Mouse (Mus musculus) embryo, embryonic 10.5 days (tissue): ENCODE measurements at regions not wholly inside any gene's neighbourhood (a gene's known extent, or its start where the extent isn't known, plus 50 kb on each side); places are given as distances from the start of the nearest gene placed in this dataset.
A peak's percentile ranks its signal among the peaks of the same experiment; 100 is the strongest.

Experiments used
- DNase-seq: peaks from one replicate; pipeline ENCODE4 v3.0.0-alpha.2; 2015; ENCODE audit warnings: low spot score

DNA sequence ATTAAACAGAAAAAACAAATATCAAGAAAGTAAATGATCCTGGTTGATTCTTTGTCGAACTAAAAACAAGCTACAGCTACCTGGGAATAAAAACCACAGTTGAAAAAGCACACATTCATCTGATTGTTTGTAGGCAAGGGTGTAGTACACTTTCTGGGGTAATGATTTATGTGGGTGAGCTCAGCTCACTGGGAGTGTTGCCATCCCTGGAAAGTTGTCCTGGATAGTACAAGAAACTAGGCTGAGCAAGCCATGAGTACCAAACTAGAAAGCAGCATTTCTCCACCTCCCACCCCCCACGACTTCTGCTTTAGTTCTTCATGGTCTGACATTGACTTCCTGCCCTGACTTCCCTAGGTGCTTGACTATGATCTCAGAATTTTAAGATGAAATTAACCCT, 967.6 kb downstream of the Plod2 start:
- DNase-seq: no peak

DNA sequence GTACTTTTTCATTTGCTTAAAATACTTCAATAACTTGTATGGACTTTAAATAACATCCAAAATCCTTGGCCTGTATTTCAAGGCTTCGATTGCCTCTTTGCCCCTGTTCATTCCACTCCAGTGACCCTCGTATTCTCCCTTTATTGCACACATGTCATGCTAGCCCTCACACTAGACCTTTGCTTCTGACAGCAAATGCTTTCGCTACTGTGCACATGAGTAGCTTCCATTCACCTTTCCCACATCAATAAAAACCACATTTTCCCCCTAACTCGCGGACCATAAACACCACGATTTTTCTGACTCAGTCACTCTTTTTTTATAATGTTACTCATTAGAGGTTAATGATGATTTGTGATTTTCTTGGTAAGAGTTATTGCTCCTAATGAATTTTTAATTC, 982.0 kb downstream of the Plod2 start:
- peak; percentile 24 for DNase-seq

DNA sequence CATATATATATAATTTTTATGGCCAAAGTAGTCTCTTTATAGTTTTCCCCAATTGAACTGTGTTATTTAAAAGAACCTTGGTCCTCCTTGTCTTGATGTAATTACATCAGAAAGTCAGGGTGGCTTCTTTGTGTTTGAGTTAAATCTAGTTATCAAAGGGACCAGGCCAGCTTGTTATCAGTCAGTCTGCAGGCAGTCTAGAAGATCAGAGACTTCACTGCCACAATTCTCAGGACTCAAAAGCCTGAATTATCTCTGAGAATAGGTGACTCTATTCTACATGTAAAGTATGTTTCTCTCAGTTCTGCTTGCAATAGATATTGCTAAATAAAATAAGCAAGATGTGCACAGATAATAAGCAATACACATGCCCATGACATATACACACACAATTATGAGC, 983.1 kb downstream of the Plod2 start:
- DNase-seq: peak; percentile 2

DNA sequence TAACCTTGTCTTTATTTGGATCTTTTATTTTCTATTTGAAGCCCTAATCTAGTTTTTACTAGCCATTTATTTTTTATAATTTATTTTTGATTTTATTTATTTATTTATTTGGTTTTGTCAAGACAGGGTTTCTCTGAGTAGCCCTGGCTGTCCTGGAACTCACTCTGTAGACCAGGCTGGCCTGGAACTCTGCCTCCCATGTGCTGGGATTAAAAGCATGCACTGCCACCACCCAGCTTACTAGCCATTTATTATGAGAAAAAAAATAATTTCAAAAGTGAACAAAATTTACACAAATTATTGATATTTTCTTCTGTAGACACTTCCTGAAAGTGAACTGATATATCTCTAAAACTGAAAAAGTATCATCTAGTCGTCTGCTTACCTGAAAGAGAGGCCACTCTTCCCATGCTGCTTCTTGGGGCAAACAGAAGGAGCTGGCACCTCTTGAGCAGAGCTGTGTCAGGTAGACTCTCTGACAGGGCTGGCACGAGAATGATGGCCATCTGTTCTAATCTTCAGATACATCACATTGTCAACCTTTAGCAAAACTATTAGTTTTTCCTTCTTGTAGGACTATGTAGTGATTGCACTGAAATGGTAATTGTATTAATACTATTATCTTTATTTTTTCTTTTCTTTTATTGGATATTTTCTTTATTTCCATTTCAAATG, 988.8 kb downstream of the Plod2 start:
- no peak for DNase-seq
